Mouse (Mus musculus) left cerebral cortex, postnatal 14 days (tissue): ENCODE results near the gene Tmem106b. TPM values are rescaled to one million over a fixed set of nuclear protein-coding genes. Genes with fewer than 3 reads are reported as not detected.

Source experiments
- total RNA-seq, 2 experiments: library from RNA; stranded (reverse); gene quantifications; 2 replicates each; pipeline ENCODE4 v1.2.3; 2021

Gene Tmem106b
- total RNA-seq, 2 experiments from 2014 or later = 152 to 159 TPM

Other genes with a start within 250 kb of the Tmem106b start
- gene Vwde, start 155.2 kb downstream of the Tmem106b start, total RNA-seq = under 1 TPM in 1 of 2 experiments, not detected in 1; 0.09 TPM